Mouse (Mus musculus): ENCODE results near the gene Vil1. TPM values are rescaled to one million over a fixed set of nuclear protein-coding genes. Genes with fewer than 3 reads are reported as not detected.

The Vil1 gene
- polyA plus RNA-seq, 1 experiment from 2014 or later, result 0.24 TPM

DNA sequence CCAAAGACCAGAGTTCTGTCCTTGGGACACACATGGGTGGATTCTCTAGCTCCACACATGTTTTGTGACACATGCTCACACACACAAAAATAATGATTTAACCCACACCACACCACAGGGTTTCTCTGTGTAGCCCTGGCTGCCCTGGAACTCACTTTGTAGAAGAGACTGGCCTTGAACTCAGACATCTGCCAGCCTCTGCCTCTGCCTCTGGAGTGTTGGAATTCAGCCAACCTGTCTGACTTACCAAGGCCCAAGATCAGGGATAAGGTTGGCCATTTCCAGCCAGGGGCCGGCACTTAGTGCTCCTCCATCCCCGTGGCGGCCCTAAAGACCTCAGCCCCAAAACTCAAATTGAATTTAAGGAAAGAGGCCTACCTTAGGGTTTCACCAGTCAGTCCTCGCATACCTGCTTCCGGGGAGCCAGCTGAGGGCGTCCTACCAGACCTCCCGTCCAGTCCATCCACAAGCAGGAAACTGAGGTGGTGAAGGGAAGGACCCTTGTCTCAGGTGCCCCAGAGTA, 20.7 kb upstream of the Vil1 start:
- Histone ChIP-seq H3K4me2 (replicated peaks) (no peak overlapping the region), H3K27ac (peak overlapping the region; percentile 98; the same call in 1 of the 2 replicates), H3K27me3 (no peaks in the 10 kb centered on the region), H3K4me1 (peaks cover 34% of the 10 kb centered on the region), H3K36me3 (peaks cover 2% of the 10 kb centered on the region), H3K9me3 (no peaks in the 10 kb centered on the region), H3K4me3 (no peak overlapping the region), H3K9ac (no peak overlapping the region)
- 71% methylated on average over 7 of the region's 7 CpGs for WGBS
- ATAC-seq (ENCODE audit: insufficient number of reproducible peaks, insufficient read depth, low FRiP score, low TSS enrichment), result no peak

DNA sequence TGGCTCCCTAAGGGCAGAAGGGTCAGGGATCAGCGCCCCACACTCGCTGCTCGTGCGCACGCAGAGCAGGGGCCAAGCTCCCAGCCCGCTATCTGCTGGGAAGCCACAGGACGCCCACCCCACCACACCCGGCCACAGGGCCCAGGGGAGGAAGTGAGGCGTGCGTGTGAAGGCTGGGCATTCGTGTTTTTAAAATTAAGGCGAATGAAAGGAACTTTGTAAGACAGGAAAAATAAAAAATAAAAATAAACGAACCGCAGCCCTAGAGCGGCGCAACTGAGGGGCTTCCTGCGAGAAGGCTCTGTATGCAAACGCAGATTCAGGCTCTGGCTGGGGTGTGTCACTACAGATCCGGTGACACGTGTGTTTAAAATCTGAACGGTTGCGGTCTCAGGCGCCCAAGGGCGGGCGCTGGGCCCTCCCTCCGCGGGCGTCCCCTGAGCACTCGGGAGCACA, 19.3 kb upstream of the Vil1 start:
- Histone ChIP-seq H3K36me3 (peaks cover 16% of the 10 kb centered on the region), H3K4me2 (replicated peaks) (peak overlapping the region; percentile 93), H3K9me3 (no peaks in the 10 kb centered on the region), H3K4me1 (peaks cover 39% of the 10 kb centered on the region), H3K27me3 (no peaks in the 10 kb centered on the region), H3K4me3 (peak overlapping the region; percentile 80), H3K9ac (peak overlapping the region; percentile 41; the same call in 1 of the 2 replicates), H3K27ac (peak overlapping the region; percentile 98)
- 3% methylated on average over 29 of the region's 29 CpGs for WGBS
- no peak for ATAC-seq (ENCODE audit: insufficient number of reproducible peaks, insufficient read depth, low FRiP score, low TSS enrichment)

DNA sequence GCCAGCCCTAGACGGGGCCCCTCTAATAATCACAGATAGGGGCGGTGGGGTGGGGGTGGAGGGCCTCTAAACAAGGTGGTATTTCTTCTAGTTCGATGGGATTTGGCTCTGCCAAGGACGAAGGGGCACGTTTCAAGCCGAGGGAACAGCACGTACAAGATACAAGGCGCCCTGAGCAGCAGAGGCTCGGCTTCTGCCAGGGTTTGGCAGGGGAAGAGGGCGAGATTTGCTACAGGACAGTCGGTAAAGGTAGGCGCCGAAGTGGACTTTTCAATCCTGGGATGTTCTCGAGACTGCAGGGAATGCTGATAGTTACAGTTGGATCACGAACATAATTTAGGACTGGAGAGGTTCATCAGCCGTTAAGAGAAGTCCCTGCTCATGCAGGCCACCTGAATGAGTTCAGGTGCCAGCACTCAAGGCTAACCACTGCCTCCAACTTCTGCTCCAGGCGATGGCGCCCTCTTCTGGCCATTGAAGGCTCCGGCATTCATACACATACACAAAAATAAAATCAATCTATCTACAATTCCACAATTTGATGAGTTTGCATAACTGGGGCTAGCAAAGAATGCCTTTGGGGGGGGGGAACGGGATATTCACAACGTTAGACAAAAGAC, 18.8 kb upstream of the Vil1 start:
- H3K4me3 ChIP-seq, result peak overlapping the region; percentile 80
- H3K4me1 ChIP-seq, result peaks cover 39% of the 10 kb centered on the region
- 6% methylated on average over 21 of the region's 21 CpGs for WGBS
- H3K27me3 ChIP-seq, result no peaks in the 10 kb centered on the region
- no peak for ATAC-seq (ENCODE audit: insufficient number of reproducible peaks, insufficient read depth, low FRiP score, low TSS enrichment)
- peak overlapping the region; percentile 93 for H3K4me2 ChIP-seq (replicated peaks)
- H3K9ac ChIP-seq, result peak overlapping the region; percentile 41; the same call in 1 of the 2 replicates
- peaks cover 22% of the 10 kb centered on the region for H3K36me3 ChIP-seq
- peak overlapping the region; percentile 98 for H3K27ac ChIP-seq
- no peaks in the 10 kb centered on the region for H3K9me3 ChIP-seq

DNA sequence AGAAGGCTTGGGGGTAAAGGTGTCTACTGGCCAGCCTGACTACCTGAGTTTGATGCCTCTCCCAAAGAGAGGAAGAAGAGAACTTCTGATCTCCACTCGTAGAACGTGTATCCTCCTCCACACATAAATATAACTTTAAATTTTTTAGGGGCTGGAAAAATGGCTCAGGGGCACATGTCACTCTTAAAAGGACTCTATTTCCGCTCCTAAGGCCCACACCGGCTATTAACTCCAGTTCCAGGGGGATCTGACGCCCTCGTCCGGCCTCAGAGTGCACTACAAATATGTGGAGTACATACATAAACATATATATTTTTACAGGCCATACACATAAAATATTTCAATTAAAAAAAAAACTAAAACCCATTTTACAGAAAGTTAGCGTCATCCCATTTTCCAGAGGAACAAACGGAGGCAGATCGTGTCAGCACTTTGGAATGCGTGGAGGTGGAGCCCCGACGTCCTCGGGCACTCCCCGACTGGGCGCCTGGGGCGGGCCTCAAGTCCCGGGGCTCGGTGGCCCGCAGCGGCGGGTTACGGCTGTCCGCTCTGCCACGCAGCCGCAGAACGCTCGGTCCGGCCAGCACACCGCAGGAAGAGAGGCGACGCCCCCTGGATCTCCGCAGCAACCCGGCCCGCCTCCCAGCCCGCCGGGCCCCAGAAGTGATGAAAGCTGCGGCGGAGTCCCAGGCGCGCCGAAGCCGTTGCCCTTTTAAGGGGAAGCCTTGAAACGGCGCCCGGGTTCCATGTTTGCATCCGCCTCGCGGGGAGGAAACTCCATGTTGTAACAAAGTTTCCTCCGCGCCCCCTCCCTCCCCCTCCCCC, 18.0 kb upstream of the Vil1 start, which contains the start of gene Ctdsp1:
Gene Ctdsp1, plus strand, starts transcription at position 586 of the 825 bp plus-strand sequence.
- no peaks in the 10 kb centered on the region for H3K9me3 ChIP-seq
- peaks cover 22% of the 10 kb centered on the region for H3K36me3 ChIP-seq
- peak within 1 kb of the TSS; percentile 98 for H3K27ac ChIP-seq
- WGBS, result 2% methylated on average over 51 of the region's 51 CpGs
- H3K4me1 ChIP-seq, result peaks cover 39% of the 10 kb centered on the region
- peak; percentile 39 for ATAC-seq (ENCODE audit: insufficient number of reproducible peaks, insufficient read depth, low FRiP score, low TSS enrichment)
- H3K27me3 ChIP-seq, result no peaks in the 10 kb centered on the region
- peak within 1 kb of the TSS; percentile 93 for H3K4me2 ChIP-seq (replicated peaks)
- peak within 1 kb of the TSS; percentile 97 for H3K9ac ChIP-seq
- peak within 1 kb of the TSS; percentile 80 for H3K4me3 ChIP-seq

- H3K36me3 ChIP-seq, result peaks cover 22% of the 10 kb centered on the region
- H3K4me2 ChIP-seq (replicated peaks), result peak overlapping the region; percentile 93
- peak; percentile 11; the same call in 1 of the 2 replicates for ATAC-seq (ENCODE audit: insufficient number of reproducible peaks, insufficient read depth, low FRiP score, low TSS enrichment)
- H3K4me3 ChIP-seq, result peak overlapping the region; percentile 80
- under 1% methylated on average over 55 of the region's 63 CpGs for WGBS
- H3K4me1 ChIP-seq, result peaks cover 39% of the 10 kb centered on the region
- H3K9me3 ChIP-seq, result no peaks in the 10 kb centered on the region
- peak overlapping the region; percentile 97 for H3K9ac ChIP-seq
- peak overlapping the region; percentile 98 for H3K27ac ChIP-seq
- H3K27me3 ChIP-seq, result no peaks in the 10 kb centered on the region
Observed at GRCm38 (mm10) chr1:74391844-74392441, 17.2 kb upstream of the Vil1 start.

GRCm38 (mm10) chr1:74392446-74392994, 16.7 kb upstream of the Vil1 start:
- peak overlapping the region; percentile 98 for H3K27ac ChIP-seq
- H3K27me3 ChIP-seq, result no peaks in the 10 kb centered on the region
- H3K9me3 ChIP-seq, result no peaks in the 10 kb centered on the region
- peak overlapping the region; percentile 80 for H3K4me3 ChIP-seq
- H3K4me2 ChIP-seq (replicated peaks), result peak overlapping the region; percentile 93
- H3K36me3 ChIP-seq, result peaks cover 22% of the 10 kb centered on the region
- 2% methylated on average over 16 of the region's 16 CpGs for WGBS
- H3K9ac ChIP-seq, result peak overlapping the region; percentile 97
- H3K4me1 ChIP-seq, result peaks cover 37% of the 10 kb centered on the region
- ATAC-seq (ENCODE audit: insufficient number of reproducible peaks, insufficient read depth, low FRiP score, low TSS enrichment), result peak; percentile 1; the same call in 1 of the 2 replicates

DNA sequence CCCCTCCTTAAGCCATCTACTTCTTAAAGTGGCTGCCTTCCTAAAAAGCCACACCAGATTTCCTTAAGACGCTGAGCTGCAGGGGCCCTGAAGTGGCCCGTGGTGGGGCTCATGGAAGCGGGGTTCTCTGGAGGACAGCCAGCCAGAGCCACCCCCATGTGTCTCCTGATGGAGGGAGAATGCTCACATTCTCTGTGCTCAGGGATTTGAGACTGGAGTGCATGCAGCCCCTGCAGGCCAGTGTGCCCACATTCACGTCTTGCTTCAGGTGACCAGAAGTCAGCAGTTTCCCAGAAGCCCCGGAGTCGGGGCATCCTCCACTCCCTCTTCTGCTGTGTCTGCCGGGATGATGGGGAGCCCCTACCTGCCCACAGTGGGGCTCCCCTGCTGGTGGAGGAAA, 16.2 kb upstream of the Vil1 start:
- Histone ChIP-seq H3K27ac (peak overlapping the region; percentile 98), H3K9me3 (no peaks in the 10 kb centered on the region), H3K36me3 (peaks cover 22% of the 10 kb centered on the region), H3K4me1 (peaks cover 32% of the 10 kb centered on the region), H3K4me3 (peak overlapping the region; percentile 80), H3K4me2 (replicated peaks) (peak overlapping the region; percentile 93), H3K27me3 (no peaks in the 10 kb centered on the region), H3K9ac (peak overlapping the region; percentile 97)
- no peak for ATAC-seq (ENCODE audit: insufficient number of reproducible peaks, insufficient read depth, low FRiP score, low TSS enrichment)
- 41% methylated on average over 7 of the region's 7 CpGs for WGBS

DNA sequence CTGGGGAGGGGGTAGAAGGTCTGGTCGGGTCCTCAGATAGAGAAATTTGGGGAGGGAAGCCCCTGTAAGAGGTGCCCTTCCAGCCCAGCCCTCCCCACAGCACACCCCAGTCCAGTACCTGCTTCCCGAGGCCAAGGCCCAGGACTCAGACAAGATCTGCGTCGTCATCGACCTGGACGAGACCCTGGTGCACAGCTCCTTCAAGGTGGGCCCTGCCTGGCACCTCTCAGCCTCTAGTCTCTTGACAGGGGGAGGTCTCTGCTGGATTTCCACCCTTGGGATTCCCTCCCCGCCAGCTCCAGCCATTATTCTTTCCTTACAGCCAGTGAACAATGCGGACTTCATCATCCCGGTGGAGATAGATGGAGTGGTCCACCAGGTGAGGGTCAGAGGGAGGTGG, 15.5 kb upstream of the Vil1 start:
- ATAC-seq (ENCODE audit: insufficient number of reproducible peaks, insufficient read depth, low FRiP score, low TSS enrichment), result no peak
- Histone ChIP-seq H3K9me3 (no peaks in the 10 kb centered on the region), H3K4me3 (no peak overlapping the region), H3K36me3 (peaks cover 22% of the 10 kb centered on the region), H3K27me3 (no peaks in the 10 kb centered on the region), H3K4me2 (replicated peaks) (no peak overlapping the region), H3K27ac (no peak overlapping the region), H3K4me1 (peaks cover 32% of the 10 kb centered on the region), H3K9ac (no peak overlapping the region; the same call in 1 of the 2 replicates)
- WGBS, result 91% methylated on average over 9 of the region's 9 CpGs

GRCm38 (mm10) chr1:74394311-74394710, 14.9 kb upstream of the Vil1 start:
- Histone ChIP-seq H3K4me3 (no peak overlapping the region), H3K36me3 (peaks cover 22% of the 10 kb centered on the region), H3K9me3 (no peaks in the 10 kb centered on the region), H3K9ac (no peak overlapping the region), H3K4me1 (peaks cover 32% of the 10 kb centered on the region), H3K27me3 (no peaks in the 10 kb centered on the region), H3K4me2 (replicated peaks) (no peak overlapping the region), H3K27ac (no peak overlapping the region)
- ATAC-seq (ENCODE audit: insufficient number of reproducible peaks, insufficient read depth, low FRiP score, low TSS enrichment), result no peak
- 88% methylated on average over 9 of the region's 9 CpGs for WGBS

- 91% methylated on average over 15 of the region's 15 CpGs for WGBS
- no peak for ATAC-seq (ENCODE audit: insufficient number of reproducible peaks, insufficient read depth, low FRiP score, low TSS enrichment)
Observed at GRCm38 (mm10) chr1:74394858-74395257, 14.3 kb upstream of the Vil1 start.

DNA sequence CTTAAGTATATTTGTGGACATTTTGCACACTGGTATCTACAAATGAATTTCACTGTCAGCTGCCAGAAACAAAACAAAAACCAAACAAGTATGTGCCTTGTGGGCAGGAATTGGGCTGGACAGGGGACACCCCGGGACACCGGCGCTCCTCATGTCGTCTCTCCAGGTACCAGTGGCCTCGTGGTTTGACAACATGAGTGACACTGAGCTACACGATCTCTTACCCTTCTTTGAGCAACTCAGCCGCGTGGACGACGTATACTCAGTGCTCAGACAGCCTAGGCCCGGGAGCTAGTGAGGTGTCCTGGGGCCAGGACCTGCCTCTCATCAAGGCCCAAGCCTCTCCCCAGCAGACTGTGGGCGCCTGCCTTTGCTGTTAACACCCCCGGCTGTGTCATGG, 13.9 kb upstream of the Vil1 start:
- no peaks in the 10 kb centered on the region for H3K9me3 ChIP-seq
- H3K9ac ChIP-seq, result no peak overlapping the region
- peaks cover 22% of the 10 kb centered on the region for H3K4me1 ChIP-seq
- peaks cover 22% of the 10 kb centered on the region for H3K36me3 ChIP-seq
- no peak overlapping the region for H3K4me2 ChIP-seq (replicated peaks)
- ATAC-seq (ENCODE audit: insufficient number of reproducible peaks, insufficient read depth, low FRiP score, low TSS enrichment), result no peak
- no peak overlapping the region for H3K27ac ChIP-seq
- WGBS, result 85% methylated on average over 13 of the region's 13 CpGs
- H3K4me3 ChIP-seq, result no peak overlapping the region
- no peaks in the 10 kb centered on the region for H3K27me3 ChIP-seq

More at GRCm38 (mm10) chr1:74394858-74395257, 14.3 kb upstream of the Vil1 start:
- Histone ChIP-seq H3K4me1 (peaks cover 26% of the 10 kb centered on the region), H3K4me3 (no peak overlapping the region), H3K9ac (no peak overlapping the region), H3K27me3 (no peaks in the 10 kb centered on the region), H3K36me3 (peaks cover 22% of the 10 kb centered on the region), H3K27ac (no peak overlapping the region), H3K4me2 (replicated peaks) (no peak overlapping the region), H3K9me3 (no peaks in the 10 kb centered on the region)

Data from embryonic facial prominence, embryonic 12.5 days (tissue).